Mouse (Mus musculus) induced T-regulatory cell, adult 2 months (primary cell): ENCODE results near the gene Rffl.
A peak's percentile ranks its signal among the peaks of the same experiment; 100 is the strongest.

Experiments used
- DNase-seq: peaks from one replicate; pipeline ENCODE4 v3.0.0-alpha.2; 2012; ENCODE audit warnings: low read depth

Rffl gene

GRCm38 (mm10) chr11:82764438-82764924 lies 106.5 kb downstream of the Rffl start:
- DNase-seq, result no peak

GRCm38 (mm10) chr11:82763742-82764437 lies 107.1 kb downstream of the Rffl start, which contains the start of the genes Cct6b and Zfp830:
Cct6b (minus strand) TSS chr11:82764321.
Zfp830 (plus strand) TSS chr11:82764345.
- DNase-seq, result peak; percentile 97

GRCm38 (mm10) chr11:82763261-82763660 lies 107.7 kb downstream of the Rffl start:
- DNase-seq, result no peak

- DNase-seq, result peak; percentile 17
These were observed 108.7 kb downstream of the Rffl start for GRCm38 (mm10) chr11:82762286-82762829.

DNA sequence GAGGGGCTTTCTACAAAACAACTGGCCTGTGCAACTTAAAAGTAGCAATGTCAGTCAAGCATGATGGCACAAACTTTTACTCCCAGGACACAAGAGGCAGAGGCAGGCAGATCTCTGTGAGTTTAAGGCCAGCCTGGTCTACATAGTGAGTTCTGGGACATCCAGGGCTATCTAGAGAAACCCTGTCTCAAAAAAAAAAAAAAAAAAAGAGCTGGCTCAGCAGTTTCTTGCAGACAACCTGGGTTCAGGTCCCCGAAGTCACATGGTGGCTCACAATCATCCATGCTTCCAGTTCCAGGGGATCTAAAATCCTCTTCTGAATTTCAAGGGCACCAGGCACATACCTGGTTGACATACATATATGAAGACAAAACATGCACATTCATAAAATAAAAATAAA lies 115.1 kb downstream of the Rffl start:
- DNase-seq, result no peak
